Mouse (Mus musculus) limb, embryonic 15.5 days (tissue): ENCODE results near the gene Tmem199. TPM values are rescaled to one million over a fixed set of nuclear protein-coding genes. Genes with fewer than 3 reads are reported as not detected.
A peak's percentile ranks its signal among the peaks of the same experiment; 100 is the strongest.

Source experiments
- ATAC-seq: fragments of 200-750 bp; cut with Nextera tagmentation; 2 replicates; pipeline ENCODE4 v1.8.0; 2017; ENCODE audit warnings: low read depth, moderate TSS enrichment; ENCODE audit not compliant: insufficient number of reproducible peaks, low FRiP score, low TSS enrichment
- H3K27ac ChIP-seq: fragments of 300-500 bp; sonication (generic); 2 replicates; pipeline ENCODE4 v1.5.1; 2015; ENCODE audit warnings: moderate library complexity, mild to moderate bottlenecking, inconsistent platforms
- H3K27me3 ChIP-seq: fragments of 300-500 bp; sonication (generic); 2 replicates; pipeline ENCODE4 v1.6.1; 2015; ENCODE audit warnings: inconsistent platforms
- H3K36me3 ChIP-seq: fragments of 300-500 bp; sonication (generic); 2 replicates; pipeline ENCODE4 v1.6.1; 2015; ENCODE audit warnings: inconsistent platforms
- H3K4me1 ChIP-seq: fragments of 300-500 bp; sonication (generic); 2 replicates; pipeline ENCODE4 v1.6.1; 2015; ENCODE audit warnings: inconsistent platforms
- H3K4me2 ChIP-seq: fragments of 300-500 bp; sonication (generic); 2 replicates; pipeline ENCODE4 v1.6.1; 2015; ENCODE audit warnings: mild to moderate bottlenecking, inconsistent platforms
- H3K4me3 ChIP-seq: fragments of 300-500 bp; sonication (generic); 2 replicates; pipeline ENCODE4 v1.5.1; 2015; ENCODE audit warnings: mild to moderate bottlenecking, inconsistent platforms
- H3K9ac ChIP-seq: fragments of 300-500 bp; sonication (generic); 2 replicates; pipeline ENCODE4 v1.6.1; 2015; ENCODE audit warnings: inconsistent platforms
- H3K9me3 ChIP-seq: fragments of 300-500 bp; sonication (generic); 2 replicates; pipeline ENCODE4 v1.6.1; 2016; ENCODE audit warnings: inconsistent platforms
- WGBS: fragments of 180-500 bp; shearing (Covaris S2); methylation state at CpG from one replicate; pipeline ENCODE4 v1.1.7; 2015; 5-methylcytosine and 5-hydroxymethylcytosine counted together
- polyA plus RNA-seq: library from polyadenylated mRNA; unstranded; fragments of >200 nt; fragmentation: Nextera tagmentation; extraction: Ambion mirVana; gene quantifications from 2 replicates; pipeline ENCODE4 v1.2.1, GENCODE M21; 2015

Gene Tmem199
- polyA plus RNA-seq, 1 experiment from 2014 or later: 39.7 TPM

DNA sequence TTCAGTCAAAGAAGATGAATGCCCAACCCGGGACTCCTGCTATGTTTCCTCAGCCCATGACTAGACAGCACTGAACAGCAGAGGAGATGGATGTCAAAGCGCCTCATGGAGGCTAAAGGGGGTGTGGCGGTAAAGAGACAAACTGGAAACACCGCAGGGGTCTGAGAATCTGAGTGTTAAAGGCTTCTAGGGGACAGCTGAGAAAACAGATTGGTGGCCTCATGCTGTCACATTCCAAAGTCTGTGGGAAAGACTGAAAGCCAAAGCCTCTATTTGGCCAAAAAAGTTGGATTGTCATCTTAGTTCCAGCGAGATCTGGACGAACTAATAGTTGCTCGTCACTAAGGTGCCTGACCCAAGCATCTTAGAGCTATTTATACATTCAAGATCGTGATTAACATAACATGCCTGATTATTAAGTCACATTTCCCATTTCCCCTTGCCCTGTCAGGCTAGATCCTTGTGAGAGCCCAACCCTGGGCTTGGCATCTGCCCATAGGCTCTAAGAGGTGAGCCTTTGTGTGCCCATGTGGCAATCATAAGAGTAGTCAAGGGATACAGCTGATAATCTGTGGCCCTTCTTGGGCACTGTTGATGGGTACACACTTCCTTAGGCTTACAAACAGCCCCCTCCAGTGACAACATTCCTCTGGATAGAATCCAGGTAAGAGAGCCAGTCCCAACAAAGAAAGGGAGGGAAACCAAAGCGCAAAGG, 11.4 kb upstream of the Tmem199 start:
- no peaks in the 10 kb centered on the region for H3K27me3 ChIP-seq
- H3K4me1 ChIP-seq: 0 out of 2 replicates have a peak, but pooled peaks cover 4% of the 10 kb centered on the region
- H3K4me3 ChIP-seq: no peak overlapping the region
- no peak overlapping the region for H3K9ac ChIP-seq
- no peaks in the 10 kb centered on the region for H3K9me3 ChIP-seq
- peaks cover 100% of the 10 kb centered on the region for H3K36me3 ChIP-seq
- no peak for ATAC-seq
- H3K4me2 ChIP-seq: no peak overlapping the region
- H3K27ac ChIP-seq: no peak overlapping the region
- WGBS: 86% methylated on average over 9 of the region's 9 CpGs

DNA sequence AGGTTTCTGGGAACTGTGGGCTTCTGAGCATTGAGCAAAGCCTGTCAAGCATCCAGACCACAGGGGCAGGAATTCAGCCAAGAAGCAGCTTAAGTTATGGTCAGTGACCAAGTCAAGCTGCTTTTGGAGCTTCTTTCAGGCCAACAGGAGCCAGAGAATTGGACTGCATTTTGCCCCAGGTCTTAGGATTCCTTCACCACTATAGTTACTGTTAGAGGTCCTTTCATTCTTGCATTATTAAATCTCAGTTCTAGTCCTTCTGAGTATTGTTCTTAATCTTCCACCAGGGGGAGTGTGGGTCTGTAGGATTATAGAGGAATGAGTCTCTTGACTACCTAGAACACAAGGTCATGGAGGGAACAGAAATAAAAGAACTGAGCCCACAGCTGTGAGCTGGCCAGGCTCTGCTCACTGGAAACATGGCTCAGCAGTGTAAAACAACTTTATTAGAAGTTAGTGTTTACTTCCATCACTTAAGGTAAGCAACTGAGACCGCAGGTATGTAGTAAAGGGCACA, 10.6 kb upstream of the Tmem199 start:
- WGBS: 96% methylated on average over 1 of the region's 1 CpGs
- H3K4me1 ChIP-seq: 0 out of 2 replicates have a peak, but pooled peaks cover 4% of the 10 kb centered on the region
- peaks cover 100% of the 10 kb centered on the region for H3K36me3 ChIP-seq
- no peak overlapping the region for H3K4me3 ChIP-seq
- no peak overlapping the region for H3K4me2 ChIP-seq
- no peak overlapping the region for H3K9ac ChIP-seq
- H3K27ac ChIP-seq: no peak overlapping the region
- no peaks in the 10 kb centered on the region for H3K27me3 ChIP-seq
- no peaks in the 10 kb centered on the region for H3K9me3 ChIP-seq
- ATAC-seq: no peak

DNA sequence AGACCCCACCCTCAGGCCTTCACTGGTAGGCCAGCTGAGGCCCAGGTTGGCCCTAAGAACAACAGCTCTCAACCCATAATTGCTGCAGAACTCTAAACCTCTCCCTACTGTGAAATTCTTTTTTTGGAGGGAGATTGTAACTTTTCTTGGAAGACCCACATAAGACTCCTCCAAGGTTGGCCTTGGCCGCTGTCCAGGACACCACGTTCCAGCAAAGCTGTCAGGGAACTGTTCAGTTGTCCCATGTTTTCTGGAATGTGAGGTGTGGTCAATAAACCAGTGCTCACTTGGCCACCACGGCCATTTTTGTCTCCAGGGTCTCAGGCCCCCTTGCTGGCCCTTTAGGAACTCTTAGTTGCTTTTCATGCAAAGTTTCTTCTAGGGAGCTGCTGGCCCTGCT, 9.9 kb upstream of the Tmem199 start:
- H3K9ac ChIP-seq: no peak overlapping the region
- peaks cover 96% of the 10 kb centered on the region for H3K36me3 ChIP-seq
- H3K27ac ChIP-seq: no peak overlapping the region
- WGBS: 88% methylated on average over 3 of the region's 3 CpGs
- H3K4me1 ChIP-seq: 0 out of 2 replicates have a peak, but pooled peaks cover 4% of the 10 kb centered on the region
- no peaks in the 10 kb centered on the region for H3K27me3 ChIP-seq
- H3K9me3 ChIP-seq: no peaks in the 10 kb centered on the region
- no peak overlapping the region for H3K4me3 ChIP-seq
- 0 out of 2 replicates have a peak, but pooled peaks have one; percentile 1 for ATAC-seq
- no peak overlapping the region for H3K4me2 ChIP-seq

DNA sequence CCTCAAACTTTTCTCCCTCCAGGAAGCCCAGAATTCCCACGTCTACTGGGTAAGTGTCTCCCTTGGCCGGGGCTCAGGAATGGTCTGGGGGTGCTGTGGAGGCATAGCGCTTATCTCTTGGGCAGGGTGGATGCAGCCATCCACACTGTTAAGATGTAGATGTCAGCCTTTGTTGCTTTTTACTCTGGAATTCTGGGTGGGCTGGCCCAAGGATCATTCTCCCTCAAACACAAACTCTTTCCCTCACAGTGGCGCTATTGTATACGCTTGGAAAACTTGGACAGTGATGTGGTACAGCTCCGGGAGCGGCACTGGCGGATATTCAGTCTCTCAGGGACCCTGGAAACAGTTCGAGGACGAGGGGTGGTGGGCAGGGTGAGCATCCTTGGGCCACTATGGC, 7.0 kb upstream of the Tmem199 start:
- no peak overlapping the region for H3K27ac ChIP-seq

DNA sequence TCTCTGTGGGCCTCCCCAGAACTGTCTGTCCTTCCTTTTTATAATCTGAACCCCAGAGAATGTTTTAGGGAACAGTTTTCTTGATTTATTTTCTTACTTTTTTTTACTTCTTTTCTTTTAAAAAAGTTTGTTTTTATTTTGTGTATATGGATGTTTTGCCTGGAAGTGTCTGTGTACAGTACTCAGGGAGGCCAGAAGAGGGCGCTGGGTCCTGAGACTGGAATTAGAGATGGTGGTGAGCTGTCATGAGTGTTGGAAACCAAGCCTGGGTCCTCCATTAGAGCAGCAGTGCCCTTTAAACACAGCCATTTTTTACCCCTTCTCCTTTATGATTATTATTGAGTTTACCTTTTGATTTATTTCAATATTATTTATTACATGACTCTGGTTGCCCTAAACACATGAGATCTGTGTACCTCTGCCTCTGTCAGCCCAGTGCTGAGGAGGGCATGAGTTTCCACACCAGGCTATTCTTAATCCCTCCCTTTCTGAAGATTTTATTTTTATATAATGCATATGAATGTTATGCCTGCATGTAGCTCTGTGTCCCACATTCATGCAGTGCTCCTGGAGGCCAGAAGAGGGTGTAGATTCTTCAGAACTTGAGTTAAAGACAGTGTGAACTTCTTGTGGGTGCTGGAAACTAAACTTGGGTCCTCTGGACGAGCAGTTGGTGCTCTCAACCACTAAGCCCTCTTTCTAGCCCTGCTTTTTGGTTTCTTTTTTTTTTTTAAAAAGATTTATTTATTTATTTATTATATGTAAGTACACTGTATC, 3.8 kb upstream of the Tmem199 start:
- Histone ChIP-seq H3K9me3 (no peaks in the 10 kb centered on the region), H3K27ac (no peak overlapping the region), H3K27me3 (no peaks in the 10 kb centered on the region), H3K4me1 (peaks cover 18% of the 10 kb centered on the region), H3K36me3 (peaks cover 65% of the 10 kb centered on the region), H3K4me3 (no peak overlapping the region), H3K9ac (no peak overlapping the region), H3K4me2 (no peak overlapping the region)
- WGBS: 74% methylated on average over 2 of the region's 2 CpGs
- no peak for ATAC-seq

More for the DNA sequence above, 7.0 kb upstream of the Tmem199 start:
- no peak overlapping the region for H3K9ac ChIP-seq
- H3K27me3 ChIP-seq: no peaks in the 10 kb centered on the region
- ATAC-seq: no peak
- H3K9me3 ChIP-seq: no peaks in the 10 kb centered on the region
- H3K36me3 ChIP-seq: peaks cover 95% of the 10 kb centered on the region
- 94% methylated on average over 10 of the region's 10 CpGs for WGBS
- H3K4me1 ChIP-seq: no peaks in the 10 kb centered on the region
- no peak overlapping the region for H3K4me3 ChIP-seq
- H3K4me2 ChIP-seq: no peak overlapping the region

DNA sequence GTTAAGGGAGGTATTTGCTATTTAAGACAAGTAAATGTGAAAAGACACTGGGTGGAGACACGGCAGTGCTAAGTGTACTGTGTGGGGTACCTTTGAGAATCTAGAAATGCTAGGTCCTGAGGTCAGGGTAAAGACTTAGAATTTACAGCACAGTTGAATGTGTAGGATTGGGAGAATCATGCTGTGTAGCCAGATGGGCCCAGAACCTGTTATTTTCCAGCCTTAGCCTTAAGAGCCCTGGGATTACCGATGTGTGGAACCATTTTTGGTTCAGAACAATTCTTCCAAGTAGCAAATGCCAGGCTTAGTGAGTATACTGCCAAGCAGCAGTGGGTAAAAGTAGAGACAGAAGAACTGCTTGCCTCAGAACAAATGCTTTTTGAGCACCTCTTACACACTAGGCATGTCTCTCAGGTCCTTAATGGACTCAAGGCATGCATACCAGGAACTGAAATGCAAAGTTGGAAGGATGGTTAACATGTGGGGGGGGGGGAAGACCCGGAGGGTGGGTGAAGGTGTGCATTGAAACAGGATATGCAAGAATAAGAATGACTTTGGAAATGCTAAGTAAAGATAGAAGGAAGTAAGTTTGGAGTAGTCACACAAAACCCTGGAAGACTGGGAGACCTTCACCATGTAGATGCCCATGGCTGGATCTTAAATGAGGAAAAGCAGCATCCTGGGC, 1.3 kb upstream of the Tmem199 start:
- Histone ChIP-seq H3K4me1 (peaks cover 18% of the 10 kb centered on the region), H3K36me3 (peaks cover 47% of the 10 kb centered on the region), H3K4me2 (peak overlapping the region; percentile 87), H3K4me3 (peak overlapping the region; percentile 96), H3K27ac (no peak overlapping the region), H3K27me3 (no peaks in the 10 kb centered on the region), H3K9me3 (no peaks in the 10 kb centered on the region), H3K9ac (peak overlapping the region; percentile 94)
- WGBS: 71% methylated on average over 3 of the region's 3 CpGs
- no peak for ATAC-seq

DNA sequence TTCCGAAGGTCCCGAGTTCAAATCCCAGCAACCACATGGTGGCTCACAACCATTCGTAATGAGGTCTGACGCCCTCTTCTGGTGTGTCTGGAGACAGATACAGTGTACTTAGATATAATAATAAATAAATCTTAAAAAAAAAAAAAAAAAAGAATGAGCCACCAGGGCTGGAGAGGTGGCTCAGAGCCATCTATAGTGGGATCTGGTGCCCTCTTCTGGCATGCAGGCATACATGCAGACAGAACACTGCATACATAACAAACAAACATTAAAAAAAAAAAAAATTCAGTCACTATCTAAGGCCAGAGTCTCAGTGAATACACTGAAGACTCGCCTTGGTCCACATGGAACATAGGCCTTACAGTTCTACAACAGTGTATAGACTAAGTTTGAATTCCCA, 2.8 kb downstream of the Tmem199 start:
- H3K9me3 ChIP-seq: no peaks in the 10 kb centered on the region
- no peak overlapping the region for H3K9ac ChIP-seq
- WGBS: 81% methylated on average over 5 of the region's 5 CpGs
- H3K27me3 ChIP-seq: no peaks in the 10 kb centered on the region
- H3K4me2 ChIP-seq: no peak overlapping the region
- H3K4me1 ChIP-seq: peaks cover 18% of the 10 kb centered on the region
- ATAC-seq: no peak
- no peak overlapping the region for H3K27ac ChIP-seq
- H3K36me3 ChIP-seq: peaks cover 33% of the 10 kb centered on the region
- no peak overlapping the region for H3K4me3 ChIP-seq

DNA sequence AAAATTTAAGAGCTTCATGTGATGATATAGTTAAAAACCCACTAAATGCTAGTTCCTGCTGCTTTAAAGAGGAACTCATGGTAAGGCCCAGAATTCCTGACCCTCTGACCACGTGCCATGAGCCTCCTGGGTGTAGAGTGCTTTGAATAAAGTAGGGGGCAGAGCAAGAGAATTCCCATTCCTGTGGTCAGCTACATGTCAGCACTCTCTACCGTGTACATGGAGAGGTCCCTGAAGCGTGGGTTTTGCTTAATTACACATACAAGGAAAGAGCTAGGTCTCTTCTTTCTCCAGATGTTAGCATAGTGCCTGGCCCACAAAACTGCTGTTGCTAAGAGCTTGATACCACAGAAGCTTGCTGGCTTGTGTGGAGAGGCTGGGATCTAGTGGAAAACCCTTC, 6.5 kb downstream of the Tmem199 start:
- H3K27ac ChIP-seq: no peak overlapping the region
- peaks cover 10% of the 10 kb centered on the region; the same call in 1 of the 2 replicates for H3K27me3 ChIP-seq
- no peaks in the 10 kb centered on the region for H3K4me1 ChIP-seq
- H3K36me3 ChIP-seq: peaks cover 29% of the 10 kb centered on the region
- no peak for ATAC-seq
- no peak overlapping the region for H3K9ac ChIP-seq
- H3K9me3 ChIP-seq: no peaks in the 10 kb centered on the region
- H3K4me2 ChIP-seq: no peak overlapping the region
- WGBS: 75% methylated on average over 3 of the region's 3 CpGs
- no peak overlapping the region for H3K4me3 ChIP-seq

DNA sequence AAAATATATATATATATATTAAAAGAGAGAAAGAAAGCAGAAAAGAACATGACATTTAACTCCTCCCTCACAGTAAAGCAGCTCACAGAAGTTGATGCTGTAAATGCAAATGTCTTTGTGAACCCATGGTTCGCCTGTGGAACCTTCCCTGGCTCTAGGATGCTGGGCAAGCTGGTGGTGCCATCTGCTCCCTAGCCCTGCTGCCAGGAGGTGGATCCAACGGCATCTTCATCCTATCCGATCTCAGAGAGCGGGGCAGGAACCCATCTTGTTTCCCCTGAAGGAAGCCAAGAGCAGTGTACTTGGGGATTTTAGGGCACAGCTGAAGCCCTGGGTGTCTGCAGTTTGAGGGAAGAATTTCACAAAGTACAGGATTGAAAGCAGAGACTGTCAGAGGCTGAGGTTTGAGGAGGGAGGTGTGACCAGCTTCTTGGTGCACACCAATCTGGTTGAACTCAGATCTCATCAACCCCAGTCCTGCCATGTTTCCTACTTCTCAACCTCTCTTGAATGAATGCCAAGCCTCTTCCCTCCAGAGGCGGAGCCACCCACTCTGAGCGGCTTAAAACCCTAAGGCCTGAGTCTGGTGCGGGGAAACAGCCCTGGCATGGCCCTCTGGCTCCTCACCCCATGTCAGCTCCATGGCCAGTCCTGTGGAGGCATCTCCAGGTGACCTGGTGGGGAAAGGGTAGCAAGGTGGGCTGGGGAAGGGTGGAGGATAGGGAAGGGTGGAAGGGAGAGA, 8.9 kb downstream of the Tmem199 start, which contains the start of gene Sebox:
Gene Sebox, plus strand, starts transcription at position 539 of the 742 bp plus-strand sequence.
- H3K36me3 ChIP-seq: peaks cover 21% of the 10 kb centered on the region
- H3K27ac ChIP-seq: no peak within 1 kb of the TSS
- H3K4me1 ChIP-seq: peaks cover 2% of the 10 kb centered on the region; the same call in 1 of the 2 replicates
- H3K9ac ChIP-seq: 0 out of 2 replicates have a peak within 1 kb of the TSS, but pooled peaks have one; percentile 4
- H3K27me3 ChIP-seq: peaks cover 29% of the 10 kb centered on the region
- no peaks in the 10 kb centered on the region for H3K9me3 ChIP-seq
- WGBS: 62% methylated on average over 7 of the region's 7 CpGs
- no peak for ATAC-seq
- H3K4me3 ChIP-seq: no peak within 1 kb of the TSS
- no peak within 1 kb of the TSS for H3K4me2 ChIP-seq

DNA sequence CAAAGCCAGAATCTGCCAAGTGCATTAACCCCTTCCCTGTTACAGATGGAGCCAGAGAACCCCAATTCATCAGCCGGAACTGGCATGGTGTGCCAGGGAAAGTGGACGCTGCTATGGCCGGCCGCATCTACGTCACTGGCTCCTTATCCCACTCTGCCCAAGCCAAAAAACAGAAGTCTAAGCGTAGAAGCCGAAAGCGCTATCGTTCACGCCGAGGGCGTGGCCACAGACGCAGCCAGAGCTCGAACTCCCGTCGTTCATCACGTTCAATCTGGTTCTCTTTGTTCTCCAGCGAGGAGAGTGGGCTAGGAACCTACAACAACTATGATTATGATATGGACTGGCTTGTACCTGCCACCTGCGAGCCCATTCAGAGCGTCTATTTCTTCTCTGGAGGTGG, 10.4 kb downstream of the Tmem199 start:
- no peak overlapping the region for H3K4me2 ChIP-seq
- peaks cover 16% of the 10 kb centered on the region for H3K4me1 ChIP-seq
- no peak overlapping the region for H3K4me3 ChIP-seq
- 71% methylated on average over 20 of the region's 20 CpGs for WGBS
- no peak for ATAC-seq
- H3K9ac ChIP-seq: no peak overlapping the region
- H3K9me3 ChIP-seq: no peaks in the 10 kb centered on the region
- peaks cover 6% of the 10 kb centered on the region for H3K36me3 ChIP-seq
- peaks cover 36% of the 10 kb centered on the region for H3K27me3 ChIP-seq
- no peak overlapping the region for H3K27ac ChIP-seq

DNA sequence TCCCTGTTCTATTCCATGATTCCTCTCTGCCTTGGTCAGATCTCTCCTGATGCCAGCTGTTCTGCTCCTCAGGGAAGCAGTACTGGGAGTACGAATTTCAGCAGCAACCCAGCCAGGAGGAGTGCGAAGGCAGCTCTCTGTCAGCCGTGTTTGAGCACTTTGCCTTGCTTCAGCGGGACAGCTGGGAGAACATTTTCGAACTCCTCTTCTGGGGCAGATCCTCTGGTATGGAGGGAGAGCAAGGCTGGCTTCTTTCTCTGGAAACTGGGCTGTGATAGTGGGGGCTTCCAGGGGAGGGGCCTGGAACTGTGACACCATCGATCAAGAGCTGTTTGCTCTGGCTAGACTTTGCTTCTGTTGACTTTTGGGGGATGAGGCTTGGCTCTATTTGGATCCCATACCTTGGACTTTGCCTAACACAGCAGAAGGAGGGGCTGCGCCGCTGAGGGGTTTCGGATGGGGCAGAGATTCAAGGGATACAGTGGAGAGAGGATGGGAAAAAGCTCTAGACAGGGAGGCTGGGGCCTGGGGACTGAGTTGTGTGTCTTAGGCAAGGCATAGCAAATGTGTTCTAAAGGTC, 11.3 kb downstream of the Tmem199 start:
- WGBS: 80% methylated on average over 9 of the region's 9 CpGs

More for the DNA sequence above, 11.3 kb downstream of the Tmem199 start:
- Histone ChIP-seq H3K4me1 (peaks cover 16% of the 10 kb centered on the region), H3K27me3 (peaks cover 44% of the 10 kb centered on the region), H3K4me3 (no peak overlapping the region), H3K9ac (no peak overlapping the region), H3K36me3 (0 out of 2 replicates have a peak, but pooled peaks cover 3% of the 10 kb centered on the region), H3K27ac (no peak overlapping the region), H3K4me2 (no peak overlapping the region), H3K9me3 (no peaks in the 10 kb centered on the region)
- ATAC-seq: no peak
